Mouse (Mus musculus) ES-Bruce4 (cell line): ENCODE measurements around the gene Tm6sf2.

ENCODE experiments used
- EP300 ChIP-seq: IDR thresholded peaks from 2 replicates; pipeline ENCODE4 v1.6.1; 2011; ENCODE audit warnings: low read depth, low read length; ENCODE audit not compliant: insufficient read depth
- POLR2A ChIP-seq: IDR thresholded peaks from one replicate; pipeline ENCODE4 v1.8.1; 2011; ENCODE audit warnings: low read length; ENCODE audit not compliant: insufficient read depth

DNA sequence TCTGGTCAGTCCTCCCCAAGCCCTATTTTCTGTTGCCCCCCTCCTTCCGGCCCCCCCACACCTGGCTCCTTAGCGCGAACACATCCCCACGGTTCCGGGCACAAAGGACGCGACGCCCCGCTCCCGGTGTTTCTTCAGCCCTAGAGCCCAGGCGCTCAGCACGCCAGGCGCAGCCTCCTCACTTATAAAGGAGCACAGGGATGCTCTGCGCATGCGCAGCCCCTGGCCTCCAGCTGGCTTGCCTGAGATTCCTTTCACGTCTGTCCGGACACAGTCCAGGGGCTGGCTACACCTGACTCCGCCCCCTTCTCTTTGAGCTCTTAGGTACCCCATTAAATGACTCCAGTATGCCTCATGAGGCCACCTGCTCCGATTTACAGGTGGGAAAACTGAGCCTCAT is 47.9 kb downstream of the Tm6sf2 start, which contains the start of gene Ncan:
- TF ChIP-seq POLR2A (peak; percentile 48), EP300 (no peak)
